Comparison of ENCODE assay signal across 8 mouse cellular contexts in the genomic region with DNA sequence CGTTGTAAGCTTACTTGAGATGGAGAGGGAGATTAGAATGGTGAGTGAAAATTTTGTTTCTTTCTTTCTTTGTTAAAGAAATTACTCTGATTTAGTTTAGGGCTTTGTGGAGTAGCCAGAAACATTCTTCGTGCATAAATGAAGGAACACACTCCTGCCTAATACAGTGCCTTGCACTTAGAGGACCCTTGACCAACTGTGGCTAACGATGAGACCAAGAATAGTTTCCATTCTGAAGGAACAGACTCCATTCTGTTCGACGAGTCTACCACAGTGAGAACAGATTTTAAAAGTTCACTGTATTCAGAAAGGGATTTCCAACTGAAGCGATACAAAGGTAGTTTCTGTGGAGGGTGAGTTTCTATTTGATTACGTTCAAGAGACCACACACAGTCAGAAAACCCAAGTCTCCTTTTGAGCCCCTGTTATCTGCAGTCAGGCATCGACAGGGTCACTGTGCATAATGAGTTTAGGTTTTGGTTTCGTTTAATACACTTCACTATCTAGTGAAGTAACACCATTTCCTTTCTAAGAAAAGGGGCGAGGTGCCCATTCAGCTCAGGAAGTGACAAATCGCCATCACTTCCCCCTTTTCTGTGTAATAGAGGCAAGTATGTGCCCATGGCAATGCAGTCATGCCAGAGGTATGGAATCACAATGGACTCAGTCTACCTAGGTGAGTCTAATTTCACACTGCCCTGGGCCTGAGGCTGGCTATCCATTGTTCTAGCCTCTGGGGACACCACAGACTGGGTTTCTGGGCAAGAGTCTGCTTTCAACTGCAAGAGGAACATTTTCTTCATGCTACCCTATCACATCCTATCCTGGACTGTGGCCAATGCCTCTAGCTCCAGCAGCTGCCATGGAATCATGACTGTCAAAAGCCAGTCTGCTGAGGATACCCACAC. TPM values are rescaled to one million over a fixed set of nuclear protein-coding genes. Genes with fewer than 3 reads are reported as not detected.
DNase-seq lines count a peak whose midpoint lies in the region; ATAC-seq and TF ChIP-seq lines count a peak whose summit lies in the region.

No protein-coding gene starts in this region.

- H3K27ac ChIP-seq in MEL (ENCODE audit: control insufficient read depth, low read depth, low read length) = peak overlapping the region; percentile 46
- peak overlapping the region; percentile 41; the same call in 1 of the 2 replicates for H3K27ac ChIP-seq in gastrocnemius, adult 2 months

- peak; percentile 65 to 76 for TF ChIP-seq EP300 in MEL (IDR thresholded peaks at IDR 0.05; ENCODE audit: low read depth in 1 of 2, low read length in 2 of 2)

- H3K36me3 ChIP-seq in MEL (ENCODE audit: control insufficient read depth in 1 of 2, insufficient read depth in 2 of 2, low read length in 2 of 2) = peaks cover 0 to 6% of the 10 kb centered on the region in 2 experiments; a peak in 1 of 4 replicates

- peak overlapping the region; percentile 45 to 89 for H3K4me3 ChIP-seq in MEL (ENCODE audit: control insufficient read depth in 1 of 2, insufficient read depth in 1 of 2, low read depth in 2 of 2, low read length in 2 of 2)
- H3K4me3 ChIP-seq in gastrocnemius, adult 2 months = peak overlapping the region; percentile 28

- no peaks in the 10 kb centered on the region for H3K79me2 ChIP-seq in MEL (ENCODE audit: control insufficient read depth, insufficient read depth, low read length, poor library complexity)

- H3K9me3 ChIP-seq in MEL (replicated peaks; ENCODE audit: insufficient read depth, low read length) = no peaks in the 10 kb centered on the region

- ATAC-seq in cerebellum, adult (ENCODE audit: insufficient number of reproducible peaks, low FRiP score, low TSS enrichment) = no peak
- peak; percentile 95 for ATAC-seq in megakaryocyte, adult 5-6 weeks (ENCODE audit: poor library complexity, severe bottlenecking)

- peaks cover 7 to 14% of the 10 kb centered on the region in 2 experiments for H3K4me1 ChIP-seq in MEL (ENCODE audit: control insufficient read depth in 1 of 2, insufficient read depth in 2 of 2, low read length in 2 of 2)

- H3K9ac ChIP-seq in MEL (ENCODE audit: control insufficient read depth, low read depth, low read length, poor library complexity, severe bottlenecking) = peak overlapping the region; percentile 43

- TF ChIP-seq CTCF in MEL (IDR thresholded peaks at IDR 0.05 in 2 of 3, conservative IDR thresholded peaks at IDR 0.05 in 1 of 3; ENCODE audit: control insufficient read depth in 1 of 3, insufficient read depth in 1 of 3, low read depth in 2 of 3, low read length in 3 of 3, poor library complexity in 1 of 3, severe bottlenecking in 1 of 3) = no peak
- no peak for TF ChIP-seq CTCF in gastrocnemius, adult 2 months (IDR thresholded peaks at IDR 0.05)

- no peak; the same call in 1 of the 2 replicates for TF ChIP-seq RAD21 in MEL (IDR thresholded peaks at IDR 0.05; ENCODE audit: low read depth, low read length)

- peak; percentile 2 for DNase-seq in cerebellum, adult 11 months
- DNase-seq in MEL (ENCODE audit: low read depth, low spot score) = peak; percentile 88
- peak; percentile 54 for DNase-seq in gastrocnemius, adult 2 months
- DNase-seq in layer of hippocampus, adult 18-20 months (ENCODE audit: low spot score in 2 of 2) = peak; percentile 45 to 77
- DNase-seq in yolk sac, embryonic 10.5 days (ENCODE audit: low spot score) = no peak
- DNase-seq in urinary bladder, postnatal 4 days (ENCODE audit: low spot score in 2 of 2) = no peak

- H3K27me3 ChIP-seq in MEL (ENCODE audit: control insufficient read depth in 1 of 2, insufficient read depth in 2 of 2, low read length in 2 of 2) = no peaks in the 10 kb centered on the region

- intact Hi-C loops in gastrocnemius, adult 2 months (cut with DNase I) = no loop called here

- TF ChIP-seq POLR2A in MEL (IDR thresholded peaks at IDR 0.05; ENCODE audit: control insufficient read depth in 1 of 2, insufficient read depth in 1 of 2, low read depth in 1 of 2, low read length in 2 of 2, poor library complexity in 1 of 2) = no peak

TF ChIP-seq in MEL, 35 proteins besides CTCF, POLR2A, EP300 and RAD21:
- TF ChIP-seq CHD1 (IDR thresholded peaks at IDR 0.05; ENCODE audit: low read depth, low read length) = peak; percentile 72; the same call in 1 of the 2 replicates
- 0 out of 2 replicates have a peak, but pooled peaks have one; percentile 27 for TF ChIP-seq HCFC1 (IDR thresholded peaks at IDR 0.05; ENCODE audit: low read depth, low read length)
- TF ChIP-seq TCF12 (IDR thresholded peaks at IDR 0.05; ENCODE audit: low read depth, low read length) = 0 out of 2 replicates have a peak, but pooled peaks have one; percentile 42
- no peak for TF ChIP-seq MAX (IDR thresholded peaks at IDR 0.05; ENCODE audit: low read length)
- 0 out of 2 replicates have a peak, but pooled peaks have one; percentile 25 for TF ChIP-seq TBP (IDR thresholded peaks at IDR 0.05; ENCODE audit: low read depth, low read length)
- TF ChIP-seq MXI1 (IDR thresholded peaks at IDR 0.05; ENCODE audit: low read depth, low read length) = peak; percentile 63
- no peak for TF ChIP-seq MAZ (IDR thresholded peaks at IDR 0.05; ENCODE audit: low read depth, low read length)
- TF ChIP-seq POLR2AphosphoS2 (IDR thresholded peaks at IDR 0.05; ENCODE audit: low read length) = no peak
- no peak for TF ChIP-seq USF1 (IDR thresholded peaks at IDR 0.05; ENCODE audit: low read depth, low read length)
- peak; percentile 69 for TF ChIP-seq GATA1 (IDR thresholded peaks at IDR 0.05; ENCODE audit: low read depth, low read length)
- TF ChIP-seq ZC3H11A (IDR thresholded peaks at IDR 0.05; ENCODE audit: low read depth, low read length) = no peak
- no peak for TF ChIP-seq NELFE (IDR thresholded peaks at IDR 0.05; ENCODE audit: low read depth, low read length)
- TF ChIP-seq POLR2AphosphoS5 (IDR thresholded peaks at IDR 0.05; ENCODE audit: borderline replicate concordance, low read depth, low read length) = no peak
- TF ChIP-seq ZMIZ1 (IDR thresholded peaks at IDR 0.05; ENCODE audit: low read depth, low read length) = no peak
- peak; percentile 98 for TF ChIP-seq ETS1 (IDR thresholded peaks at IDR 0.05; ENCODE audit: low read depth, low read length)
- TF ChIP-seq UBTF (IDR thresholded peaks at IDR 0.05; ENCODE audit: borderline replicate concordance, insufficient read depth, low read depth, low read length) = no peak
- 0 out of 2 replicates have a peak, but pooled peaks have one; percentile 12 for TF ChIP-seq MYC (IDR thresholded peaks at IDR 0.05; ENCODE audit: low read depth, low read length)
- TF ChIP-seq ZNF384 (IDR thresholded peaks at IDR 0.05; ENCODE audit: low read depth, low read length) = no peak
- peak; percentile 83 for TF ChIP-seq SIN3A (IDR thresholded peaks at IDR 0.05; ENCODE audit: low read length)
- no peak for TF ChIP-seq TAL1 (IDR thresholded peaks at IDR 0.05; ENCODE audit: low read length)
- no peak for TF ChIP-seq MAFK (IDR thresholded peaks at IDR 0.05; ENCODE audit: borderline replicate concordance, low read depth, low read length)
- TF ChIP-seq SMC3 (IDR thresholded peaks at IDR 0.05; ENCODE audit: low read depth, low read length) = 0 out of 2 replicates have a peak, but pooled peaks have one; percentile 2
- peak; percentile 66; the same call in 1 of the 2 replicates for TF ChIP-seq RCOR1 (IDR thresholded peaks at IDR 0.05; ENCODE audit: low read depth, low read length)
- no peak; the same call in 1 of the 2 replicates for TF ChIP-seq KAT2A (conservative IDR thresholded peaks at IDR 0.05; ENCODE audit: low read depth, low read length)
- TF ChIP-seq ELF1 (IDR thresholded peaks at IDR 0.05; ENCODE audit: low read depth, low read length) = 0 out of 2 replicates have a peak, but pooled peaks have one; percentile 7
- TF ChIP-seq JUND (IDR thresholded peaks at IDR 0.05; ENCODE audit: low read depth, low read length) = 0 out of 2 replicates have a peak, but pooled peaks have one; percentile 18

RNA-seq across cellular contexts. Expression of gene Tomm7, which starts 50.2 kb away (rescaled TPM):
- total RNA-seq in MEL (2012; rRNA removed) = 239 and 264 TPM in 2 replicates
- polyA plus RNA-seq in MEL (2012; ENCODE audit: insufficient read depth in 1 of 2, insufficient read length in 2 of 2, low read depth in 1 of 2, low replicate concordance in 2 of 2, missing spikeins in 1 of 2) = 100 to 1,000 TPM in 1 of 2 experiments, not detected in 1; 194 TPM
- 10 to 100 TPM; 64.1 to 74.4 TPM for total RNA-seq in gastrocnemius, adult 2 months (2021)
- 10 to 100 TPM; 76.5 to 84.8 TPM for total RNA-seq in layer of hippocampus, adult 18-20 months (2021)
- 64.6 and 69.8 TPM in 2 replicates for total RNA-seq in megakaryocyte, adult 5-6 weeks (2015)
- 165 and 188 TPM in 2 replicates for total RNA-seq in megakaryocyte, adult 5-6 weeks (2017)

Comparison
In these comparisons a context has a peak if more than half of its experiments do, and no peak if none do; other contexts are left out.
1. DNase-seq: peak in cerebellum, adult 11 months (single experiment), MEL (single experiment), gastrocnemius, adult 2 months (single experiment) and layer of hippocampus, adult 18-20 months (2 of 2); none in yolk sac, embryonic 10.5 days (single experiment) and urinary bladder, postnatal 4 days (0 of 2).